Mouse (Mus musculus): ENCODE measurements at regions not wholly inside any gene's neighbourhood (a gene's known extent, or its start where the extent isn't known, plus 50 kb on each side); places are given as distances from the start of the nearest gene placed in this dataset.
A peak's percentile ranks its signal among the peaks of the same experiment; 100 is the strongest.

DNA sequence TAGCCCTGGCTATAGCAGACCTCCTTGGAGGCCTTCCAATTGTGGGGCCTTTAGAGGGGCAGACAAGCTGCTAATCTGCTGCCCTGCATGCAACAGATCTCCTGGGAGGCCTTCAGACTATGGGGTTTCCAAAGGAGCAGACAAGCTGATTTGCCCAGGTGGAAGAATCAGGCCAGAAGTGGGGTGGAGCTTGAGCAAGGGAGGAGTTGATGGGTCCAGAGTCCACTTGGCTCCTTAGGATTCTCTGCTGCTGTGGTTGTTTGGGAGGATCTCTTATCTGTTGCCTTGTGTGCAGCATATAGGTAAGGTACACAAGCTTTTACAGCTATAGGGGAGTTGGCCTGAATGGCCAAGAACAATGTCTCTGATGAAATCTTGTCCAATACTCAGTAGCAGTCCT, 103.7 kb upstream of the Gm4985 start:
- Histone ChIP-seq H3K27me3 (ENCODE audit: control insufficient read depth, insufficient read depth, low read length) (no peaks in the 10 kb centered on the region), H3K4me3 (ENCODE audit: insufficient read depth, low read depth, low read length) (no peak overlapping the region), H3K79me2 (ENCODE audit: control insufficient read depth, insufficient read depth, low read length) (no peaks in the 10 kb centered on the region), H3K27ac (replicated peaks; ENCODE audit: insufficient read depth, low read depth, low read length) (no peak overlapping the region), H3K4me1 (ENCODE audit: control insufficient read depth, insufficient read depth, low read length) (no peaks in the 10 kb centered on the region), H3K36me3 (ENCODE audit: control insufficient read depth, insufficient read depth, low read length) (no peaks in the 10 kb centered on the region), H3K9ac (ENCODE audit: low read depth, low read length) (no peak overlapping the region)
- no peak for TF ChIP-seq CTCF (IDR thresholded peaks at IDR 0.05; ENCODE audit: low read depth, low read length)
- TF ChIP-seq POLR2A (IDR thresholded peaks at IDR 0.05; ENCODE audit: extremely low read depth, insufficient read depth, low read length) = no peak
- peak; percentile 47 for DNase-seq (ENCODE audit: extremely low read depth, low read depth, low spot score)

DNA sequence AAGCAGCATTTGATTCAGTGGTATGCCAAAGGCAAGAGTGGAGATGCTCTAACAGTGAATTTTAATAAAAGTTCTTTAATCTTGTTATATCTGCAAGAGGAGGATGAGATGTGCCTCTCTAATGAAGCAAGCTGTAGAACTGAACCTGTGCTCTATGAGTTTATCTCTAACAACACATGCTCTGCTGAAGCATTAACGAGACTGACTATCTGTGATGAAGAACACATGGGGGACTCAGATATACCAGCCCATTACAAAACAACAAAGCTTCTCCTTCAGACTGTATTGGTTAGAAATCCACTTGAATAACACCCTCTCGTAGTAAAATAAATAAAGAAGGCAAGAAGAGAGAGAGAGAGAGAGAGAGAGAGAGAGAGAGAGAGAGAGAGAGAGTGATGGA, 53.4 kb upstream of the Gm4985 start:
- no peaks in the 10 kb centered on the region for H3K79me2 ChIP-seq (ENCODE audit: control insufficient read depth, insufficient read depth, low read length)
- H3K4me3 ChIP-seq (ENCODE audit: insufficient read depth, low read depth, low read length) = no peak overlapping the region
- H3K27ac ChIP-seq (replicated peaks; ENCODE audit: insufficient read depth, low read depth, low read length) = no peak overlapping the region
- no peak overlapping the region for H3K9ac ChIP-seq (ENCODE audit: low read depth, low read length)
- no peaks in the 10 kb centered on the region for H3K4me1 ChIP-seq (ENCODE audit: control insufficient read depth, insufficient read depth, low read length)
- H3K36me3 ChIP-seq (ENCODE audit: control insufficient read depth, insufficient read depth, low read length) = no peaks in the 10 kb centered on the region
- H3K27me3 ChIP-seq (ENCODE audit: control insufficient read depth, insufficient read depth, low read length) = no peaks in the 10 kb centered on the region
- DNase-seq (ENCODE audit: extremely low read depth, low read depth, low spot score) = no peak
- no peak for TF ChIP-seq CTCF (IDR thresholded peaks at IDR 0.05; ENCODE audit: low read depth, low read length)
- no peak for TF ChIP-seq POLR2A (IDR thresholded peaks at IDR 0.05; ENCODE audit: extremely low read depth, insufficient read depth, low read length)
- WGBS = 61% methylated on average over 2 of the region's 2 CpGs

Measured in liver, adult 2 months (tissue).